ENCODE assay signal across 12 mouse cellular contexts in genomic region chr14:78669986-78670385, GRCm38 (mm10).
DNase-seq lines count a peak whose midpoint lies in the region; ATAC-seq and TF ChIP-seq lines count a peak whose summit lies in the region.
"Had no signal": no experiment of that assay in that cellular context is flagged by ENCODE, and none has a peak within 500 bp of the region (broad histone marks: within the 10 kb centered on the region; RNA-seq: fewer than 3 reads in every experiment).

No protein-coding gene starts in this region.

- H3K4me3 ChIP-seq in cerebellum, adult 2 months (replicated peaks; ENCODE audit: insufficient read depth, low read depth, low read length) = no peak overlapping the region
- no peak overlapping the region for H3K4me3 ChIP-seq in layer of hippocampus, adult 2 months
- H3K4me3 ChIP-seq: embryonic facial prominence, embryonic 13.5 days; megakaryocyte, embryonic 14.5 days; neural tube, embryonic 15.5 days had no signal

- no peaks in the 10 kb centered on the region for H3K27me3 ChIP-seq in cerebellum, adult 2 months (ENCODE audit: control insufficient read depth, insufficient read depth, low read length)
- H3K27me3 ChIP-seq: embryonic facial prominence, embryonic 13.5 days; megakaryocyte, embryonic 14.5 days; neural tube, embryonic 15.5 days had no signal

- 76% methylated on average over 10 of the region's 10 CpGs for WGBS in cerebellum, adult 2 months

- no peak overlapping the region for H3K27ac ChIP-seq in cerebellum, adult 2 months (ENCODE audit: insufficient read depth, low read length)
- H3K27ac ChIP-seq in layer of hippocampus, adult 2 months = peak overlapping the region; percentile 62; the same call in 1 of the 2 replicates
- H3K27ac ChIP-seq: embryonic facial prominence, embryonic 13.5 days; neural tube, embryonic 15.5 days had no signal

- TF ChIP-seq POLR2A in cerebellum, adult 2 months (IDR thresholded peaks at IDR 0.05; ENCODE audit: borderline replicate concordance, insufficient read depth, low read length) = no peak

- H3K4me1 ChIP-seq in cerebellum, adult 2 months (ENCODE audit: control insufficient read depth, insufficient read depth, low read length) = 0 out of 2 replicates have a peak, but pooled peaks cover 4% of the 10 kb centered on the region
- H3K4me1 ChIP-seq: embryonic facial prominence, embryonic 13.5 days had no signal

- TF ChIP-seq CTCF in cerebellum, adult 2 months (IDR thresholded peaks at IDR 0.05; ENCODE audit: borderline replicate concordance, insufficient read depth, low read depth, low read length) = peak; percentile 29; the same call in 1 of the 2 replicates
- TF ChIP-seq CTCF in layer of hippocampus, adult 2 months (conservative IDR thresholded peaks at IDR 0.05) = peak; percentile 73

- ATAC-seq in granulocyte monocyte progenitor cell, adult 5-6 weeks (replicated peaks; ENCODE audit: poor library complexity, severe bottlenecking) = peak; percentile 41
- no peak for ATAC-seq in megakaryocyte-erythroid progenitor cell, adult 5-6 weeks (replicated peaks; ENCODE audit: low FRiP score, low TSS enrichment, poor library complexity, severe bottlenecking)

- no peak for DNase-seq in cerebellum, adult 2 months
- DNase-seq in cerebellum, adult 8-10 months = no peak
- no peak for DNase-seq in layer of hippocampus, adult 2 months (ENCODE audit: low spot score in 2 of 2)
- DNase-seq in layer of hippocampus, adult 9-10 months (ENCODE audit: low spot score) = no peak
- peak; percentile 9 for DNase-seq in CD4-positive helper T cell, adult 2 months (ENCODE audit: low read depth, low spot score)
- no peak for DNase-seq in urinary bladder, postnatal 10 days (ENCODE audit: low spot score)
- DNase-seq: heart, postnatal 14 days had no signal
